Mouse (Mus musculus) heart, adult 8-10 months (tissue): ENCODE results near the gene Atp13a3. TPM values are rescaled to one million over a fixed set of nuclear protein-coding genes. Genes with fewer than 3 reads are reported as not detected.
"Not testable (repeated sequence)": the region's sequence is repeated elsewhere in the genome, so short reads cannot be mapped to it uniquely, and the experiment has no call there.

Source experiments
- DNase-seq: peaks from one replicate; pipeline ENCODE4 v3.0.0; 2022; ENCODE audit warnings: low spot score
- total RNA-seq, 4 experiments: library from RNA; stranded (reverse); gene quantifications; 2 replicates each; pipeline ENCODE4 v1.2.4; 2022

Atp13a3 gene
- total RNA-seq, 4 experiments from 2014 or later: 43.1 to 54.9 (median 50.5) TPM

- DNase-seq: no peak
Observed at GRCm38 (mm10) chr16:30412680-30413079, 6.9 kb upstream of the Atp13a3 start.

GRCm38 (mm10) chr16:30410914-30411313, 5.1 kb upstream of the Atp13a3 start:
- no peak for DNase-seq

GRCm38 (mm10) chr16:30407513-30407912, 1.7 kb upstream of the Atp13a3 start:
- DNase-seq: no peak

GRCm38 (mm10) chr16:30403528-30403927, 2.2 kb downstream of the Atp13a3 start:
- DNase-seq: no peak

- DNase-seq: peak; percentile 44
Observed at GRCm38 (mm10) chr16:30397127-30398057, 8.4 kb downstream of the Atp13a3 start.

GRCm38 (mm10) chr16:30395136-30395535, 10.6 kb downstream of the Atp13a3 start:
- peak; percentile 22 for DNase-seq

GRCm38 (mm10) chr16:30390650-30391340, 15.0 kb downstream of the Atp13a3 start:
- DNase-seq: peak; percentile 40

GRCm38 (mm10) chr16:30389831-30390649, 15.7 kb downstream of the Atp13a3 start:
- peak; percentile 10 for DNase-seq

GRCm38 (mm10) chr16:30389210-30389684, 16.5 kb downstream of the Atp13a3 start:
- DNase-seq: peak; percentile 6

GRCm38 (mm10) chr16:30388522-30389209, 17.1 kb downstream of the Atp13a3 start:
- peak; percentile 87 for DNase-seq

GRCm38 (mm10) chr16:30387871-30388460, 17.8 kb downstream of the Atp13a3 start:
- peak; percentile 11 for DNase-seq

- DNase-seq: no peak
Observed at GRCm38 (mm10) chr16:30386911-30387439, 18.8 kb downstream of the Atp13a3 start.

- no peak for DNase-seq
Observed at GRCm38 (mm10) chr16:30385531-30385930, 20.2 kb downstream of the Atp13a3 start.

GRCm38 (mm10) chr16:30376237-30376636, 29.5 kb downstream of the Atp13a3 start:
- DNase-seq: no peak

GRCm38 (mm10) chr16:30374927-30375326, 30.8 kb downstream of the Atp13a3 start:
- DNase-seq: no peak

- peak; percentile 60 for DNase-seq
Observed at GRCm38 (mm10) chr16:30374266-30374665, 31.5 kb downstream of the Atp13a3 start.

- not testable (repeated sequence) for DNase-seq
Observed at GRCm38 (mm10) chr16:30373286-30373685, 32.5 kb downstream of the Atp13a3 start.

GRCm38 (mm10) chr16:30367395-30367794, 38.4 kb downstream of the Atp13a3 start:
- DNase-seq: no peak

GRCm38 (mm10) chr16:30364604-30365003, 41.2 kb downstream of the Atp13a3 start:
- no peak for DNase-seq

GRCm38 (mm10) chr16:30362528-30362927, 43.2 kb downstream of the Atp13a3 start:
- DNase-seq: no peak
